Mouse (Mus musculus): ENCODE measurements at regions not wholly inside any gene's neighbourhood (a gene's known extent, or its start where the extent isn't known, plus 50 kb on each side); places are given as distances from the start of the nearest gene placed in this dataset.
"Not testable (repeated sequence)": the region's sequence is repeated elsewhere in the genome, so short reads cannot be mapped to it uniquely, and the experiment has no call there.

- intact Hi-C loops (cut with DNase I): no loop called here
- peak; percentile 18 to 34 for DNase-seq (ENCODE audit: low spot score in 2 of 2)
These were observed 66.4 kb downstream of the Xrcc2 start for GRCm38 (mm10) chr5:25639187-25639586.

- intact Hi-C loops (cut with DNase I): no loop called here
- no peak for DNase-seq (ENCODE audit: low spot score in 2 of 2)
These were observed 67.5 kb downstream of the Xrcc2 start for GRCm38 (mm10) chr5:25638097-25638496.

- no peak for DNase-seq (ENCODE audit: low spot score in 2 of 2)
- intact Hi-C loops (cut with DNase I): no loop called here
These were observed 72.6 kb downstream of the Xrcc2 start for GRCm38 (mm10) chr5:25632861-25633535.

- intact Hi-C loops (cut with DNase I): no loop called here
- no peak for DNase-seq (ENCODE audit: low spot score in 2 of 2)
These were observed 75.9 kb downstream of the Xrcc2 start for GRCm38 (mm10) chr5:25629731-25630130.

GRCm38 (mm10) chr5:25628504-25628903, 77.1 kb downstream of the Xrcc2 start:
- intact Hi-C loops (cut with DNase I): no loop called here
- no peak for DNase-seq (ENCODE audit: low spot score in 2 of 2)

- DNase-seq (ENCODE audit: low spot score in 2 of 2): no peak
- intact Hi-C loops (cut with DNase I): no loop called here
These were observed 78.5 kb downstream of the Xrcc2 start for GRCm38 (mm10) chr5:25627086-25627485.

- no peak for DNase-seq (ENCODE audit: low spot score in 2 of 2)
- intact Hi-C loops (cut with DNase I): no loop called here
These were observed 81.6 kb downstream of the Xrcc2 start for GRCm38 (mm10) chr5:25624029-25624428.

- DNase-seq (ENCODE audit: low spot score in 2 of 2): no peak
- intact Hi-C loops (cut with DNase I): no loop called here
These were observed 85.8 kb downstream of the Xrcc2 start for GRCm38 (mm10) chr5:25619872-25620271.

GRCm38 (mm10) chr5:25619337-25619736, 86.3 kb downstream of the Xrcc2 start:
- intact Hi-C loops (cut with DNase I); DNase-seq (ENCODE audit: low spot score in 2 of 2): not testable (repeated sequence)

- intact Hi-C loops (cut with DNase I): loop anchor here (5.0 kb wide), 1 partner anchor 98 kb away; no protein-coding TSS in a partner anchor
- DNase-seq (ENCODE audit: low spot score in 2 of 2): no peak
These were observed 91.0 kb downstream of the Xrcc2 start for GRCm38 (mm10) chr5:25614659-25615061.

- intact Hi-C loops (cut with DNase I): loop anchor here (5.0 kb wide), 1 partner anchor 98 kb away; no protein-coding TSS in a partner anchor
These were observed 91.6 kb downstream of the Xrcc2 start for GRCm38 (mm10) chr5:25613844-25614658.

GRCm38 (mm10) chr5:25612036-25612705, 93.5 kb downstream of the Xrcc2 start:
- intact Hi-C loops (cut with DNase I): loop anchor here (5.0 kb wide), 1 partner anchor 100 kb away; no protein-coding TSS in a partner anchor
- peak in 1 of 2 experiments; percentile 43 for DNase-seq (ENCODE audit: low spot score in 2 of 2)

More at GRCm38 (mm10) chr5:25613844-25614658, 91.6 kb downstream of the Xrcc2 start:
- DNase-seq (ENCODE audit: low spot score in 2 of 2): peak; percentile 42 to 60

GRCm38 (mm10) chr5:25609911-25610310, 94.0 kb downstream of the Cct8l1 start:
- intact Hi-C loops (cut with DNase I): loop anchor here (5.0 kb wide), 1 partner anchor 102 kb away; no protein-coding TSS in a partner anchor
- DNase-seq (ENCODE audit: low spot score in 2 of 2): peak; percentile 71 to 76

- no peak for DNase-seq (ENCODE audit: low spot score in 2 of 2)
- intact Hi-C loops (cut with DNase I): no loop called here
These were observed 86.3 kb downstream of the Cct8l1 start for GRCm38 (mm10) chr5:25602123-25602522.

GRCm38 (mm10) chr5:25599363-25599762, 83.5 kb downstream of the Cct8l1 start:
- intact Hi-C loops (cut with DNase I): no loop called here
- peak in 1 of 2 experiments; percentile 12 for DNase-seq (ENCODE audit: low spot score in 2 of 2)

GRCm38 (mm10) chr5:25597786-25598185, 81.9 kb downstream of the Cct8l1 start:
- intact Hi-C loops (cut with DNase I): no loop called here
- DNase-seq (ENCODE audit: low spot score in 2 of 2): no peak

GRCm38 (mm10) chr5:25591709-25592108, 75.8 kb downstream of the Cct8l1 start:
- no peak for DNase-seq (ENCODE audit: low spot score in 2 of 2)
- intact Hi-C loops (cut with DNase I): no loop called here
